Mouse (Mus musculus): ENCODE measurements at regions not wholly inside any gene's neighbourhood (a gene's known extent, or its start where the extent isn't known, plus 50 kb on each side); places are given as distances from the start of the nearest gene placed in this dataset.
A peak's percentile ranks its signal among the peaks of the same experiment; 100 is the strongest.
"Not testable (repeated sequence)": the region's sequence is repeated elsewhere in the genome, so short reads cannot be mapped to it uniquely, and the experiment has no call there.

DNA sequence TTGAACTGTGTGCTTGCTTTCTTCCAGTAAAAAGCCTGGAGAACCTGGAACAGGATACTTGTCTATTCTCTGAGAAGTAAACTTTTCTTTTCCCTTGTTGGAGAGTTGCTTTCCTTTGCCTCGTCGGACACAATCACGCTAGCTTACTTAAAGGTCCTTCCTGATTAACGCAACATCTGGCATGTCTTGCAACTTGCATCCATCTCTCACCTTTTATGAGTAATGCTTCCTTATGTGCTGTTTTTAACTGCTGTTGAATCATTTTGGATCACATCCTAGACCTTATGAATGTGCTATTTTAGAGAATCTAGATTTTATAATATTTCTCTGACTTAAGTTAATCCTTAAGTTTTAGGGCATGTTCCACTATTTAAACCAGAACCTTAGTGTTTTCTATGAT is 188.4 kb upstream of the Pcsk5 start:
- no peak for DNase-seq

DNA sequence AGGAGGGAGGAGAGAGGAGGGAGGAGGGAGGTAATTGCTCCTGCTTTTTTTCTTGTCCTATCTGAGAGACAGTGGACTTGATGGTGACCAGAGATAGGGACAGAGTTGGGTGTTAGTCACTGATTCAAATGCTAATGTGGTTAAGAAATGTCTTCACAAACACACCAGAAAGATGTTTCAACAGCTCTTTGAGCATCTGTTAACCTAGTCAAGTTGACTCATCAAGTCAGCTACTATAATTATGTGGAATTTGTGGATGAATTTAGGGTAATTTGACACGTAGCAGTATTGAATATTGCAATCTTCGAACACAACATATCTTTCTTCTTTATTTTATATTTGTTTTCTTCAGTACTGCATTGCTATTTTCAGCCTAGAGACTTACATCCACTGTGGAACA is 182.9 kb upstream of the Pcsk5 start:
- no peak for DNase-seq

DNA sequence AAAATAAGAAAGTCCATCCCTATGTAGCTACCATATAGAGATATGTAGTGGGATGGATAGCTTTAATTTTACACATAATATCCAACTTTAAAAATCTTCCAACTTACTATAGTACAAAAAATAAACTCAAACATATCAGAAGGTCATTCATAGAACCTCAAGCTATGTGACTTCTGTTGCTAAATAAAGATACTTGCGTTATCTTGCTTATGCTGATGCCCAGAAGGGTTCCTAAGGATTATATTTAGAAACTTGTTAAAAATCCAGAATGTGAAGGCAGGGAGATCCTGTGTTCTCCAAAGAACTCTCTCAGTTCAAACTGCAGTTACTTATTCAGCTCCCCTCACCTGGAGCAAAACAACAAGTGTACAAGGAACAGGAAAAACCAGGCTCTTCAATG is 177.9 kb upstream of the Pcsk5 start:
- peak in 1 of 2 experiments; percentile 2 for DNase-seq

DNA sequence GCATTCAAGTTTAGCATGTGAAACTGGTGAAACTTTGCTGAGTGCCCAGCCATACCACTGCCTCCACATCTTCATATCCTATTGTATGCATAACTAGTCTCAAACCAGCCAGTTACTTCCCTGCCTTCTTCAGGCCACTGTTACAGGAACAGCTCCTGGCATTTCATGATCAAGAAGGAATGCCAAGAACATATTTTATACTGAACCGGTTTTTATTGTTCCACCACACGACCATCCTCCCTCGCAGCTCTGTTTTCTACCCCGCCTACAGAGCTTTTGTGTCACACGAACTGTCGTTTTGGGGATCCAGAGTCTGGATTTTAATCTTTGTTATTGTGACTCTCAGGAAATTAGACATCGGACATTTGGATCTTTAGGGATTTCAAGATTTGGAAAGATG is 174.6 kb upstream of the Pcsk5 start:
- no peak for DNase-seq

DNA sequence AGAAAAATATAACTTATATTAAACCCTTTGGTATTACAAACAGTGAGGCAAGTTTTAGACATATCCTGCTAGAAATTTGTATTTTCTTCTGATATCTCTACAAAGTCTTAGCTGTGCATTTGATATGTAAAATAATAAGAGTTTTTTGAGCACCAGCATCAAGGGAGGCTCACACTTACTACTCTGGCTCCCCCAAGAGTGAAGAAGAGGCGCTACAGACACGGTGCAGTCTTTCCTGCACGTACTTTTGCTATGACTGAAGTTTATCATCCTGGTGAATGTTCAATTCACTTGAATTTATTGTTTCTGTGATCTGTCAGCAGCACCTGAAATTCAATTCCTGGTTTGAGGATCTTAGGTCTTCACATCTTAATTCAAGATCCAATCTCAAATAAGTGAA is 160.1 kb upstream of the Pcsk5 start:
- no peak for DNase-seq

DNA sequence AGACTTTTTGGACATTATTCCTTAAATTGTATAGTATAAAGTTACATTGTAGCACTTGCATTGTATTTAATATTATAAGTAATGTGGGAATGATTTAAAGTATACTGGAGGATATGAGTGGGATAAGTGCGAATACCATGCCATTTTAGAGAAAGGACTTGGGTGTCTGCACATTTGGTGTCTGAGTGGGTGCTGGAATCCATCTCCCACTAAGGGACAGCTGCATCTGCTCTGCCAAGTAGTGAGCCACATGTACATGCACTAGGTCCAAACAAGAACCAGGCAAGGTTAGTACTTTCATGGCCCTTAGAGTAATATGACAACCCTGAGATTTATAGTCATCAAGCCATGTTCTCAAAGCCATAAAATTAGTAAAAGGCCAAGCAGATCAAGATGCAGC is 146.0 kb upstream of the Pcsk5 start:
- no peak for DNase-seq

DNA sequence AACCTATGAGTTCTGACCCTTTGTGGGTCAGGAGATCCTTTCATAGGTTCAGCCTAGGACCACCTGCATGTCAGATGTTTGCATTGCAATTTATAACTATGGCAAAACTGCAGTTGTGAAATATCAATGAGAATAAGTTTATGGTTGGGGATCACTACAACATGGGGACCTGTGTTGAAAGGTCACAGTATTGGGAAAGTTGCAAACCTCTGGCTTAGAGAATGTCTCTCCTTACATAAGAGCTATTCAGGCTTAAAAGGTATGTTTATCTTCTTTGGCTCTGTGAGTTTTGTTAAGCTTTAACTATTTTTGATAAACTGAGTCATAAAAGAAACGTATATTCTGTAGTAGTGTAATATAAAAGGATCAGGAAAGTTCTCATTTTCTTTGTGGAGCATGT is 128.1 kb upstream of the Pcsk5 start:
- no peak for DNase-seq

DNA sequence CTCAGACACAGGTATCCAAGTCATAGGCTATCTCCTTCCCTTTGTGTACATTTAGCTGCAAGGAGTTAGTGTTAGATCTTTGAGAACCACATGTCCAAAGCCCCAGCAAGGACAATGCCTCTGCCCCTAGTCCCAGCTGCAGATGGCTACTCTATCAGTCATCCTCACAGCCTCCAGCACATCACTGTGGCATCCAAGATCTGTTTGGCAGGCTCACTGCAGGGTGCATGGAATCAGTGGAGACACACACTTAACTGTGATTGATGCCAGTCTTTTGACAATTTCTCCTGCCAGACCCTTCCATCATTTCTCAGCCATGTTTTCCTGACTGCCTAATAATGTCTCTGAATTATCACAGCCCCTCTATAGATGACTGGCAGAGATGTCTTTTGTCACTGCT is 121.0 kb upstream of the Pcsk5 start:
- no peak for DNase-seq

DNA sequence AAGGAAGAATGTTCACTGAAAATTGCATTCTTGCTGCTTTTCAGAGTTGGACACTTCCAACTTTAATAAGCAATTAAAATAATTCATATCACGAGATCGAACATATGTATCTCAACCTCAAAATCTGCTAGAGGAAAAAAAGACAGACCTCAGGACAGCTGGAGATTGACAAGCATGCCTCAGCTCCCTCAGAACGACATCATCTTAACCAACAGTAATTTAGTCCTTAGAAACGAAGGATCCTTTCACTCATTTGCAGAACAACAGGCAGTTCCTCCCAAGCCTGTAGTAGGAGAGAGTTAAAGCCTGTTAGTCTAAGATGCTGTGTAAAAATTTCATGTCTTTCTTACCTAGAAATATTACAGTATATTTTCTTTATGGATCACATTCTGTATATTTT is 95.2 kb upstream of the Pcsk5 start:
- DNase-seq: no peak

DNA sequence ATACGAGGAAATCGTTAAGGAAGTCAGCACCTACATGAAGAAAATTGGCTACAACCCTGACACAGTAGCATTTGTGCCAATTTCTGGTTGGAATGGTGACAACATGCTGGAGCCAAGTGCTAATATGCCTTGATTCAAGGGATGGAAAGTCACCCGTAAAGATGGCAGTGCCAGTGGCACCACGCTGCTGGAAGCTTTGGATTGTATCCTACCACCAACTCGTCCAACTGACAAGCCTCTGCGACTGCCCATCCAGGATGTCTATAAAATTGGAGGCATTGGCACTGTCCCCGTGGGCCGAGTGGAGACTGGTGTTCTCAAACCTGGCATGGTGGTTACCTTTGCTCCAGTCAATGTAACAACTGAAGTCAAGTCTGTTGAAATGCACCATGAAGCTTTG is 89.7 kb upstream of the Pcsk5 start:
- not testable (repeated sequence) for DNase-seq

DNA sequence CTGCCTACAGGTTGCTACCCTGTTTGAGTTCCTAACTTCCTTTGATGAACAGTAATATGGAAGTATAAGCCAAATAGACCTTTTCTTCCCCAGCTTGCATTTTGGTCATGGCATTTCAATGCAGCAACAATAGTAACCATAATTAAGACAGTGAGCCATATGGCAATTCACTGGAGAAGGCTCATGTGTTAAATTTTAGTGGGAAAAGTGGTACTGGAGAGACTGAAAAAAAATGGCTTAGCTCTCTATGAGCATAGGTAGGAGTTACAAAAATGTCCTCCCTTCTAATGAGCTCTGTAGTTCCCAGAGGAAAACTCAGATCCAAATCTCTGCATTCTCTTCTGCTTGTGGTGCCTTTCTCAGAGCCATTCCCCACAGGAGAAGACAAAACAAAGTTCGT is 70.1 kb upstream of the Pcsk5 start:
- no peak for DNase-seq

DNA sequence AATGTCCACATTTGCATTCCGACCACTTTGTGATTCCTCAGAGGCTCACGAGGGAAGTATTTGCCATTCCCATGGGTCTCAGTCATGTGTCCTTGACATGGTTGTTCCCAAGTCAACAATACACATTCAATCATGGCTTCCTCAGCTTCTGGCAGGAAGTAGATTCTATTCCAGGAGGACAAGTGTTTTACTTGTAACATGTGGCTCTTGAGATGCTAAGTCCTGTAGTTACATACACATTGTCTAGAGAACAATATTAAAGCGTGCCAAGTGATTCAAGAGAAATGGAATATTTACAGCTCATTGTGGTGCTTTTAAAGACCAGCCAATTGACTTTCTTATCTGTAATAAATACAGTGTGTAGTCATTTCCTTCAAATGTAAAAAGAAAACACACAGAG is 66.7 kb upstream of the Pcsk5 start:
- DNase-seq: no peak

DNA sequence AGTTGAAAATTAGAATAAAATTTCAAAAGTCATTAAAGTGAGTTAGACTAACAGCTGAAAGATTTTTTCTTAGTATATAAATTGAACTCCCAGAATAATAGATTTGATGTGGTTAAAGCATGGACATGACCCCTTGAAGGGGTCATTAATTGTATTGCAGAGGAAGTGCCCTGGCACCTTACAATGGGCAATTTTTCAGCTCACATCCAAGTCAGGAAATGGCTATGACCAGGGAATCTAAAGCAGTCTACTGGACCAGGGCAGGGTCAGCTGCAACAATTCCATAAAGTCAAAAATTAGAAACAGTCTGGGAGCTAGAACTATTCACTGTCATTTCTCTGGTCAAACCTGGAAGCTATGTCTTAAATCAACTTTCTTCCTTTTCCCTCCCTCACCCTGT is 55.2 kb upstream of the Pcsk5 start:
- no peak for DNase-seq

Small RNA genes in the stretch of these regions (microRNA-seq; reads per million reads assigned to microRNA genes)
- gene Gm23061: 0 reads per million in 2 experiments
